Mouse (Mus musculus) spleen, adult 2 months (tissue): ENCODE measurements around the gene Nup205.

ENCODE experiments used
- CTCF ChIP-seq: fragments of 200-500 bp; IDR thresholded peaks from 2 replicates; pipeline ENCODE4 v1.5.1; 2011; ENCODE audit warnings: mild to moderate bottlenecking, inconsistent platforms; ENCODE audit not compliant: insufficient read depth, insufficient read length, insufficient replicate concordance; ENCODE audit errors: extremely low read depth
- POLR2A ChIP-seq: fragments of 200-500 bp; IDR thresholded peaks from 2 replicates; pipeline ENCODE4 v1.6.1; 2011; ENCODE audit warnings: low read depth, low read length, inconsistent platforms

DNA sequence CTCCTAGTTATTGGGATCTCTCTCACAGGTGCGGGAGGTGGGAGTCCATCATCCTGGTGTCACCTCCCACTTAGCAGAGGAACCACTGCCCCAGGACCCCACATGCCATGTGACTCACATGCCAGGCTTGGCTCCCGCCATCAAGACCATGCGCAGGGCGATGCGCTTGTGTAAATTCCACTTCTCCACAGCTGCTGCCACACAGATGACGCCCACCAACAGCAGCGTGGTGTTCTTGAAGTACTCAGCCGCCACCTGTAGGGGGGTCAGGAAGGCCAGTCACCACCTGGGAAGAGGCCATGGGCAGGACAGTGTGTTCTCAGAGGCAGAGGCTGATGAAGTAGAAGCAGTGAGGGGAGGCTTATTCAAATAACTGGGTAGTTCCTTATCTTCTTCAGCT lies 112.5 kb downstream of the Nup205 start:
- TF ChIP-seq CTCF (no peak), POLR2A (no peak)
